Mouse (Mus musculus) right cerebral cortex, postnatal 25 days (tissue): ENCODE data around the gene Sdf2l1.

Source experiments
- DNase-seq: peaks from one replicate; pipeline ENCODE4 v3.0.0; 2022

Sdf2l1 gene

GRCm38 (mm10) chr16:17121569-17121968 is 10.6 kb downstream of the Sdf2l1 start:
- DNase-seq: no peak

GRCm38 (mm10) chr16:17117309-17117799 is 14.8 kb downstream of the Sdf2l1 start:
- DNase-seq: no peak

- DNase-seq: peak; percentile 70
These were observed 21.1 kb downstream of the Sdf2l1 start, which contains the start of gene Ppil2 for GRCm38 (mm10) chr16:17110771-17111743. Ppil2 (minus strand) TSS chr16:17111257.

- DNase-seq: no peak
These were observed 27.6 kb downstream of the Sdf2l1 start for GRCm38 (mm10) chr16:17104600-17104999.

GRCm38 (mm10) chr16:17102630-17103220 is 29.5 kb downstream of the Sdf2l1 start:
- DNase-seq: no peak

- DNase-seq: no peak
These were observed 35.2 kb downstream of the Sdf2l1 start for GRCm38 (mm10) chr16:17096938-17097337.

- no peak for DNase-seq
These were observed 43.8 kb downstream of the Sdf2l1 start for GRCm38 (mm10) chr16:17088346-17088745.

- peak; percentile 45 for DNase-seq
These were observed 45.5 kb downstream of the Sdf2l1 start for GRCm38 (mm10) chr16:17086669-17087193.

GRCm38 (mm10) chr16:17086241-17086640 is 45.9 kb downstream of the Sdf2l1 start:
- DNase-seq: no peak

GRCm38 (mm10) chr16:17085636-17086035 is 46.5 kb downstream of the Sdf2l1 start:
- no peak for DNase-seq

- no peak for DNase-seq
These were observed 49.9 kb downstream of the Sdf2l1 start for GRCm38 (mm10) chr16:17082121-17082792.
